Mouse (Mus musculus): ENCODE data around the gene Arf1.
"Not testable (repeated sequence)": the region's sequence is repeated elsewhere in the genome, so short reads cannot be mapped to it uniquely, and the experiment has no call there.

GRCm38 (mm10) chr11:59211561-59211960 is 16.5 kb downstream of the Arf1 start:
- not testable (repeated sequence) for TF ChIP-seq ZC3H11A (IDR thresholded peaks at IDR 0.05; ENCODE audit: borderline replicate concordance, low read depth, low read length); ZNF384 (IDR thresholded peaks at IDR 0.05; ENCODE audit: low read depth, low read length); MAFK (IDR thresholded peaks at IDR 0.05; ENCODE audit: insufficient read depth, low read depth, low read length); HCFC1 (IDR thresholded peaks at IDR 0.05; ENCODE audit: borderline replicate concordance, insufficient read depth, low read length)
